Mouse (Mus musculus) E14TG2a.4 (cell line): ENCODE measurements at regions not wholly inside any gene's neighbourhood (a gene's known extent, or its start where the extent isn't known, plus 50 kb on each side); places are given as distances from the start of the nearest gene placed in this dataset.

ENCODE experiments used
- CTCF ChIP-seq: conservative IDR thresholded peaks from 2 replicates; pipeline ENCODE4 v1.5.1; 2014; ENCODE audit warnings: low read length
- NANOG ChIP-seq: IDR thresholded peaks from 2 replicates; pipeline ENCODE4 v1.6.1; 2014; ENCODE audit warnings: borderline replicate concordance, low read length, mixed read lengths

DNA sequence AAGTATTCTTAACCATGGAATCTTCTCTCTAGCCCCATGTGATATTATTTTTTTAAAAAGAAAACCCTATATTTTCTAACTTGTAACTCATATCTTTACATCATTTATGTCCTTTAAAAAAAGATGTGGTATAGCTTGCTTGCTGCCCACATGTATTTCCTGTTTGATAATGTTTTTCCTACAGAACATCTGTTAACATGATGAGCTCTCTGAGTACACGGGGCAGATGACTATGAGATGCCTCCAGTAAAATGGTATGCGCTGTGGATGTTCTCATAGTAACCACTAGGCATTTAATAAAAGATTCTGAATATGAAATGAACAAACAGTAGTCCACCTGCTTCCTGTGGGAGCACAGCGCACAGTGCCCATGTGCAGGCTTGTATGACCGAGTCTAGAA is 101.3 kb upstream of the Gm5148 start:
- no peak for TF ChIP-seq CTCF
- no peak for TF ChIP-seq NANOG
